Mouse (Mus musculus) left cerebral cortex, postnatal 4 days (tissue): ENCODE measurements around the gene Hdac10. TPM values are rescaled to one million over a fixed set of nuclear protein-coding genes. Genes with fewer than 3 reads are reported as not detected.
A peak's percentile ranks its signal among the peaks of the same experiment; 100 is the strongest.

Experiments used
- DNase-seq: peaks from one replicate; pipeline ENCODE4 v3.0.0-alpha.2; 2022
- intact Hi-C: fragments of 180-260 bp; cut with DNase I; formaldehyde crosslinking; loops from one replicate; pipeline ENCODE4 v1.15.1; 2025
- total RNA-seq, 2 experiments: library from RNA; stranded (reverse); gene quantifications; 2 replicates each; pipeline ENCODE4 v1.2.3; 2021

Hdac10 gene
- total RNA-seq, 2 experiments from 2014 or later = 40.0 to 42.8 TPM

- no peak for DNase-seq
- intact Hi-C loops = loop anchor here (10.0 kb wide), 1 partner anchor 78 kb away; no protein-coding TSS in a partner anchor
These were observed 1.9 kb downstream of the Hdac10 start for GRCm38 (mm10) chr15:89126622-89127021.

- intact Hi-C loops = loop anchor here (10.0 kb wide), 1 partner anchor 79 kb away; no protein-coding TSS in a partner anchor
- no peak for DNase-seq
These were observed 3.1 kb downstream of the Hdac10 start for GRCm38 (mm10) chr15:89125351-89125750.

GRCm38 (mm10) chr15:89124312-89124711, 4.2 kb downstream of the Hdac10 start:
- intact Hi-C loops = loop anchor here (10.0 kb wide), 1 partner anchor 80 kb away; no protein-coding TSS in a partner anchor
- DNase-seq = no peak

GRCm38 (mm10) chr15:89123595-89123994, 4.9 kb downstream of the Hdac10 start:
- intact Hi-C loops = loop anchor here (10.0 kb wide), 1 partner anchor 81 kb away; no protein-coding TSS in a partner anchor
- DNase-seq = peak; percentile 62

GRCm38 (mm10) chr15:89122649-89123366, 5.7 kb downstream of the Hdac10 start, which contains the start of gene Tubgcp6:
Tubgcp6 (minus strand) TSS chr15:89123112.
- intact Hi-C loops = loop anchor here (10.0 kb wide), 1 partner anchor 82 kb away; no protein-coding TSS in a partner anchor
- peak; percentile 95 for DNase-seq

- intact Hi-C loops = no loop called here
- no peak for DNase-seq
These were observed 10.5 kb downstream of the Hdac10 start for GRCm38 (mm10) chr15:89118007-89118406.

GRCm38 (mm10) chr15:89110147-89110546, 18.4 kb downstream of the Hdac10 start:
- DNase-seq = no peak
- intact Hi-C loops = no loop called here

- intact Hi-C loops = no loop called here
- DNase-seq = no peak
These were observed 21.5 kb downstream of the Hdac10 start for GRCm38 (mm10) chr15:89106976-89107375.

- peak; percentile 43 for DNase-seq
- intact Hi-C loops = no loop called here
These were observed 22.4 kb downstream of the Hdac10 start for GRCm38 (mm10) chr15:89106073-89106472.

- intact Hi-C loops = no loop called here
- peak; percentile 72 for DNase-seq
These were observed 24.1 kb downstream of the Hdac10 start for GRCm38 (mm10) chr15:89104425-89104824.

- no peak for DNase-seq
- intact Hi-C loops = no loop called here
These were observed 24.6 kb downstream of the Hdac10 start for GRCm38 (mm10) chr15:89103921-89104320.

GRCm38 (mm10) chr15:89102646-89103045, 25.9 kb downstream of the Hdac10 start:
- no peak for DNase-seq
- intact Hi-C loops = no loop called here

- intact Hi-C loops = no loop called here
- DNase-seq = no peak
These were observed 27.7 kb downstream of the Hdac10 start for GRCm38 (mm10) chr15:89100823-89101222.

- DNase-seq = no peak
- intact Hi-C loops = no loop called here
These were observed 29.9 kb downstream of the Hdac10 start for GRCm38 (mm10) chr15:89098616-89099015.

- intact Hi-C loops = no loop called here
- no peak for DNase-seq
These were observed 31.1 kb downstream of the Hdac10 start for GRCm38 (mm10) chr15:89097450-89097849.

GRCm38 (mm10) chr15:89092181-89092580, 36.3 kb downstream of the Hdac10 start:
- intact Hi-C loops = no loop called here
- DNase-seq = no peak

GRCm38 (mm10) chr15:89090662-89091061, 37.8 kb downstream of the Hdac10 start:
- DNase-seq = no peak
- intact Hi-C loops = no loop called here

- intact Hi-C loops = loop anchor here (10.0 kb wide), 1 partner anchor 265 kb away; no protein-coding TSS in a partner anchor
These were observed 39.0 kb downstream of the Hdac10 start for GRCm38 (mm10) chr15:89089248-89090051.

GRCm38 (mm10) chr15:89088607-89089247, 39.8 kb downstream of the Hdac10 start, which contains the start of gene Selenoo:
Selenoo (plus strand) TSS chr15:89089084.
- intact Hi-C loops = loop anchor here (10.0 kb wide), 1 partner anchor 264 kb away; no protein-coding TSS in a partner anchor
- peak; percentile 92 for DNase-seq

More at GRCm38 (mm10) chr15:89089248-89090051, 39.0 kb downstream of the Hdac10 start:
- peak; percentile 28 for DNase-seq

- intact Hi-C loops = loop anchor here (10.0 kb wide), 1 partner anchor 260 kb away; no protein-coding TSS in a partner anchor
- DNase-seq = no peak
These were observed 43.7 kb downstream of the Hdac10 start for GRCm38 (mm10) chr15:89084826-89085225.
